13 mouse cellular contexts compared by ENCODE assay signal in genomic region chr13:63993857-63994477, GRCm38 (mm10).
A peak's percentile ranks its signal among the peaks of the same experiment; 100 is the strongest.
DNase-seq lines count a peak whose midpoint lies in the region; ATAC-seq and TF ChIP-seq lines count a peak whose summit lies in the region.
"Had no signal": no experiment of that assay in that cellular context is flagged by ENCODE, and none has a peak within 500 bp of the region (broad histone marks: within the 10 kb centered on the region; RNA-seq: fewer than 3 reads in every experiment).

No protein-coding gene starts in this region.

- H3K27ac ChIP-seq in hindbrain, embryonic 10.5 days = 0 out of 2 replicates have a peak overlapping the region, but pooled peaks have one; percentile 40
- H3K27ac ChIP-seq in hindbrain, embryonic 14.5 days = no peak overlapping the region
- peak overlapping the region; percentile 72 for H3K27ac ChIP-seq in limb, embryonic 15.5 days
- H3K27ac ChIP-seq in gastrocnemius, adult 2 months = no peak overlapping the region
- H3K27ac ChIP-seq: heart, adult 2 months had no signal

- no peaks in the 10 kb centered on the region for H3K27me3 ChIP-seq in hindbrain, embryonic 10.5 days (ENCODE audit: insufficient read depth, poor library complexity, severe bottlenecking)
- no peaks in the 10 kb centered on the region for H3K27me3 ChIP-seq in hindbrain, embryonic 14.5 days (ENCODE audit: control insufficient read depth, insufficient read depth, low read length)
- no peaks in the 10 kb centered on the region for H3K27me3 ChIP-seq in limb, embryonic 15.5 days

- DNase-seq in hindbrain, embryonic 10.5 days (ENCODE audit: low spot score) = no peak
- DNase-seq in hindbrain, embryonic 14.5 days (ENCODE audit: low spot score) = no peak
- DNase-seq in brain, embryonic 14.5 days (ENCODE audit: low read depth) = peak; percentile 67
- peak; percentile 38 to 52 for DNase-seq in cerebellum, postnatal 25 days
- DNase-seq in gastrocnemius, adult 2 months = no peak
- no peak for DNase-seq in adrenal gland, adult (ENCODE audit: inconsistent age in 2 of 2, low spot score in 1 of 2)
- DNase-seq: B cell, adult 2 months; heart, adult 2 months; heart, postnatal 4 days; liver had no signal

- H3K4me3 ChIP-seq in hindbrain, embryonic 10.5 days = no peak overlapping the region
- H3K4me3 ChIP-seq in hindbrain, embryonic 14.5 days (replicated peaks; ENCODE audit: low read length) = no peak overlapping the region
- no peak overlapping the region for H3K4me3 ChIP-seq in limb, embryonic 15.5 days
- no peak overlapping the region for H3K4me3 ChIP-seq in gastrocnemius, adult 2 months
- H3K4me3 ChIP-seq: heart, adult 2 months; megakaryocyte, embryonic 14.5 days had no signal

- no peak for TF ChIP-seq CTCF in brain, embryonic 14.5 days (IDR thresholded peaks at IDR 0.05; ENCODE audit: borderline replicate concordance, extremely low read depth, insufficient read depth, insufficient read length)
- no peak for TF ChIP-seq CTCF in gastrocnemius, adult 2 months (IDR thresholded peaks at IDR 0.05)

- no peak for TF ChIP-seq POLR2A in brain, embryonic 14.5 days (IDR thresholded peaks at IDR 0.05; ENCODE audit: borderline replicate concordance, extremely low read depth, insufficient read depth, insufficient read length, poor library complexity, severe bottlenecking)

- H3K9ac ChIP-seq in hindbrain, embryonic 14.5 days = no peak overlapping the region
- H3K9ac ChIP-seq in limb, embryonic 15.5 days = no peak overlapping the region

- WGBS in hindbrain, embryonic 10.5 days = 80% methylated on average over 12 of the region's 12 CpGs
- WGBS in hindbrain, embryonic 14.5 days = 82% methylated on average over 12 of the region's 12 CpGs
- WGBS in limb, embryonic 15.5 days = 44% methylated on average over 12 of the region's 12 CpGs

- intact Hi-C loops in gastrocnemius, adult 2 months (cut with DNase I) = no loop called here

- peaks cover 31% of the 10 kb centered on the region for H3K4me1 ChIP-seq in hindbrain, embryonic 10.5 days (replicated peaks)
- H3K4me1 ChIP-seq in hindbrain, embryonic 14.5 days (replicated peaks; ENCODE audit: control insufficient read depth, insufficient read depth, low read length) = no peaks in the 10 kb centered on the region
- peaks cover 21% of the 10 kb centered on the region for H3K4me1 ChIP-seq in limb, embryonic 15.5 days
- H3K4me1 ChIP-seq: megakaryocyte, embryonic 14.5 days had no signal

- H3K36me3 ChIP-seq in hindbrain, embryonic 10.5 days = no peaks in the 10 kb centered on the region
- H3K36me3 ChIP-seq in hindbrain, embryonic 14.5 days (replicated peaks; ENCODE audit: control insufficient read depth, insufficient read depth) = no peaks in the 10 kb centered on the region
- H3K36me3 ChIP-seq in limb, embryonic 15.5 days = no peaks in the 10 kb centered on the region

- H3K4me2 ChIP-seq in hindbrain, embryonic 14.5 days (replicated peaks) = no peak overlapping the region
- no peak overlapping the region for H3K4me2 ChIP-seq in limb, embryonic 15.5 days

- H3K9me3 ChIP-seq in hindbrain, embryonic 10.5 days = no peaks in the 10 kb centered on the region
- H3K9me3 ChIP-seq in hindbrain, embryonic 14.5 days (ENCODE audit: control insufficient read depth, low read length) = no peaks in the 10 kb centered on the region
- no peaks in the 10 kb centered on the region for H3K9me3 ChIP-seq in limb, embryonic 15.5 days
- H3K9me3 ChIP-seq: megakaryocyte, embryonic 14.5 days had no signal

- no peak for ATAC-seq in hindbrain, embryonic 14.5 days (ENCODE audit: low FRiP score)
- peak; percentile 75 for ATAC-seq in limb, embryonic 15.5 days (ENCODE audit: insufficient number of reproducible peaks, low FRiP score, low TSS enrichment, low read depth)
- ATAC-seq in monocyte, adult 5-6 weeks (replicated peaks; ENCODE audit: insufficient number of reproducible peaks, low FRiP score, low TSS enrichment, poor library complexity, severe bottlenecking) = no peak

Comparison
In these comparisons a context has a peak if more than half of its experiments do, and no peak if none do; other contexts are left out.
1. H3K27ac ChIP-seq: peak in hindbrain, embryonic 10.5 days (single experiment) and limb, embryonic 15.5 days (single experiment); none in hindbrain, embryonic 14.5 days (single experiment) and gastrocnemius, adult 2 months (single experiment).
2. DNase-seq: peak in brain, embryonic 14.5 days (single experiment) and cerebellum, postnatal 25 days (2 of 2); none in hindbrain, embryonic 10.5 days (single experiment), hindbrain, embryonic 14.5 days (single experiment), gastrocnemius, adult 2 months (single experiment) and adrenal gland, adult (0 of 2).